Mouse (Mus musculus) C2C12 (cell line): ENCODE data around the gene Ccdc18.

ENCODE experiments used
- CEBPB ChIP-seq: IDR thresholded peaks from one replicate; pipeline ENCODE4 v1.6.1; 2011; ENCODE audit warnings: low read depth, mild to moderate bottlenecking, control low read depth, moderate library complexity
- CTCF ChIP-seq: IDR thresholded peaks from one replicate; pipeline ENCODE4 v1.5.1; 2011; ENCODE audit not compliant: control insufficient read depth, insufficient read depth, insufficient read length
- MAX ChIP-seq: IDR thresholded peaks from one replicate; pipeline ENCODE4 v1.6.1; 2011; ENCODE audit warnings: mild to moderate bottlenecking, control low read depth
- MYOD1 ChIP-seq: IDR thresholded peaks from one replicate; pipeline ENCODE4 v1.6.1; 2011; ENCODE audit warnings: low read depth; ENCODE audit not compliant: control insufficient read depth, insufficient read length
- USF1 ChIP-seq: IDR thresholded peaks from one replicate; pipeline ENCODE4 v1.6.1; 2011; ENCODE audit warnings: low read depth, mild to moderate bottlenecking, control low read depth, moderate library complexity

GRCm38 (mm10) chr5:108246314-108246765, 113.7 kb downstream of the Ccdc18 start:
- TF ChIP-seq CTCF, result no peak
- TF ChIP-seq USF1, result no peak
- no peak for TF ChIP-seq CEBPB
- no peak for TF ChIP-seq MYOD1
- TF ChIP-seq MAX, result no peak
